Mouse (Mus musculus) hindbrain, embryonic 14.5 days (tissue): ENCODE results near the gene Megf6. TPM values are rescaled to one million over a fixed set of nuclear protein-coding genes. Genes with fewer than 3 reads are reported as not detected.

Experiments used
- ATAC-seq: fragments of 200-750 bp; cut with Nextera tagmentation; 2 replicates; pipeline ENCODE4 v1.8.0; 2017; ENCODE audit warnings: moderate number of reproducible peaks, mild to moderate bottlenecking, moderate TSS enrichment, moderate library complexity; ENCODE audit not compliant: low FRiP score
- DNase-seq: peaks from one replicate; pipeline ENCODE4 v3.0.0-alpha.2; 2015; ENCODE audit warnings: low spot score
- H3K27ac ChIP-seq: fragments of 300-500 bp; sonication (generic); 2 replicates; pipeline ENCODE4 v1.5.1; 2014; ENCODE audit warnings: mild to moderate bottlenecking, moderate library complexity
- H3K27me3 ChIP-seq: fragments of 300-500 bp; sonication (generic); 2 replicates; pipeline ENCODE4 v1.6.1; 2014; ENCODE audit warnings: mild to moderate bottlenecking, low read length, mixed read lengths; ENCODE audit not compliant: control insufficient read depth, insufficient read depth
- H3K36me3 ChIP-seq: fragments of 300-500 bp; sonication (generic); replicated peaks from 2 replicates; pipeline ENCODE4 v1.6.1; 2014; ENCODE audit not compliant: control insufficient read depth, insufficient read depth
- H3K4me1 ChIP-seq: fragments of 300-500 bp; sonication (generic); replicated peaks from 2 replicates; pipeline ENCODE4 v1.6.1; 2014; ENCODE audit warnings: antibody characterized with exemption, low read length, mixed read lengths; ENCODE audit not compliant: control insufficient read depth, insufficient read depth
- H3K4me2 ChIP-seq: fragments of 300-500 bp; sonication (generic); replicated peaks from 2 replicates; pipeline ENCODE4 v1.6.1; 2014; ENCODE audit warnings: mild to moderate bottlenecking, moderate library complexity
- H3K4me3 ChIP-seq: fragments of 300-500 bp; sonication (generic); replicated peaks from 2 replicates; pipeline ENCODE4 v1.5.1; 2014; ENCODE audit warnings: mild to moderate bottlenecking, low read length
- H3K9ac ChIP-seq: fragments of 300-500 bp; sonication (generic); 2 replicates; pipeline ENCODE4 v1.6.1; 2014
- H3K9me3 ChIP-seq: fragments of 300-500 bp; sonication (generic); 2 replicates; pipeline ENCODE4 v1.6.1; 2016; ENCODE audit warnings: low read length; ENCODE audit not compliant: control insufficient read depth
- WGBS: fragments of 180-500 bp; shearing (Covaris S2); extraction: QIAGEN DNeasy Blood & Tissue Kit; methylation state at CpG from one replicate; pipeline ENCODE4 v1.1.7; 2014; 5-methylcytosine and 5-hydroxymethylcytosine counted together
- polyA plus RNA-seq: library from polyadenylated mRNA; unstranded; fragments of >200 nt; fragmentation: Nextera tagmentation; extraction: Ambion mirVana; gene quantifications from 2 replicates; pipeline ENCODE4 v1.2.1, GENCODE M21; 2014

Gene Megf6
- polyA plus RNA-seq, 1 experiment from 2014 or later: 10.1 TPM

DNA sequence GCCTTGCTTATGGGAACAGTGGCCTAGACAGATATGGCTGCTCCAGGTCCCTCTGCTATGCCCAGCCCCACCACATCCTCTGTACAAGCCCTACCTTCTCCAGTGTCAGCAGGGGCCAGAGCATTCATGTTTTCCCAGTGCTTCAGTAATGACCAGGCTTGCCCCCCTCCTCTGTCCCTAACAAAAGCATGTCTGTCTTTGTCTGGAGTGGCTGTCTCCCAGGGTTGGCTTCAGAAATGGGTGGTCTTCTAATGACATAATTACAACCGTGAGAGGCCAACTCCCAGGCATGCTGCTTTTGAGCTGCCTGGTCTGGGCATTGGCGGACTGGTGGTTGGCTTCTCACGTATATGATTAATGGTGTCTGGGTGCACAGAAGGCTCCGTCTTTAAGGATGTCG is 31.0 kb downstream of the Megf6 start:
- Histone ChIP-seq H3K9me3 (no peaks in the 10 kb centered on the region), H3K4me3 (no peak overlapping the region), H3K27me3 (no peaks in the 10 kb centered on the region), H3K27ac (no peak overlapping the region), H3K36me3 (no peaks in the 10 kb centered on the region), H3K4me1 (peaks cover 7% of the 10 kb centered on the region; the same call in 1 of the 2 replicates), H3K4me2 (no peak overlapping the region), H3K9ac (no peak overlapping the region)
- ATAC-seq: no peak
- WGBS: 38% methylated on average over 5 of the region's 5 CpGs
- no peak for DNase-seq

DNA sequence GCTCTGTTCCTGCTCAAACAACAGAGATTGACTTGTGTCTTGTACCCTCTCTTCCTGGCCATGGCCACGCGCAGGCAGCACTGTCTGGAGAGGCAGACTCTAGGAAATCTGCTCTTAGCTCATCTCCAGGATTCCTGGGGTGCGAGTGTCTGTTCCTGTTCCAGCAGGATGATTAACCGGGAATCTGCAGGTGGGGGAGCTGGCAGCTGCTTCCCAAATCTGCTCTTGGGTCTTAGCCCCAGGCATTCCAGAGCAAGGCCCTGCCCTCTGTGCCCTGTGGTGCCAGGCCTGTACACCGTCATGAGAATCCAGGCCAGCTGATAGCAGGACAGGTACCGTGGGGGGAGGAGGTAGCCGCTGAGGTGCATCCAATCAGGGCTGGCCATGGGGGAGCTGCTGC is 34.0 kb downstream of the Megf6 start:
- H3K9ac ChIP-seq: no peak overlapping the region
- no peak for ATAC-seq
- DNase-seq: no peak
- no peaks in the 10 kb centered on the region for H3K36me3 ChIP-seq
- H3K4me3 ChIP-seq: no peak overlapping the region
- H3K4me2 ChIP-seq: no peak overlapping the region
- no peaks in the 10 kb centered on the region for H3K27me3 ChIP-seq
- no peak overlapping the region for H3K27ac ChIP-seq
- 73% methylated on average over 7 of the region's 7 CpGs for WGBS
- H3K9me3 ChIP-seq: no peaks in the 10 kb centered on the region
- H3K4me1 ChIP-seq: no peaks in the 10 kb centered on the region

DNA sequence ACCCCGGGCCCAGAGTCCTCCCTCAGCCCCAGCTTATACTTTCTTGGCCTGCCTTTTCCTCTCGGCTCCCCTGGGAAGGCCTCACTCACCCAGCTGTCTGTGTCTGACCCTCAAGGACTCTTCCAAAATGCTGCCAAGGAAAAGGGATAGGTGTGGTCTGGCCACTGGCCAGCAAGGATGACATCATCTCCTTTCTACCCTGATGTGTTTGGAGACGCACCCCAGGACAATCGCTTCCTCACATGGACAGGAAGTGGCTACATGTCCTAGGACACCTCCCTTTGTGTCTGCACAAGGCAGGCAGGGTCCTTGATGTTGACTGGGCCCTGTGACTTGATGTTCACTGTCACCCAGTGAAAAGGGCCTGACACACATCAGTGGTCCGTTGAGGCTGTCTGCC is 34.9 kb downstream of the Megf6 start:
- H3K4me2 ChIP-seq: no peak overlapping the region
- H3K27ac ChIP-seq: no peak overlapping the region
- no peak overlapping the region for H3K9ac ChIP-seq
- no peaks in the 10 kb centered on the region for H3K4me1 ChIP-seq
- 72% methylated on average over 5 of the region's 5 CpGs for WGBS
- no peaks in the 10 kb centered on the region for H3K36me3 ChIP-seq
- no peak for DNase-seq
- no peaks in the 10 kb centered on the region for H3K9me3 ChIP-seq
- H3K27me3 ChIP-seq: no peaks in the 10 kb centered on the region
- ATAC-seq: no peak
- no peak overlapping the region for H3K4me3 ChIP-seq

DNA sequence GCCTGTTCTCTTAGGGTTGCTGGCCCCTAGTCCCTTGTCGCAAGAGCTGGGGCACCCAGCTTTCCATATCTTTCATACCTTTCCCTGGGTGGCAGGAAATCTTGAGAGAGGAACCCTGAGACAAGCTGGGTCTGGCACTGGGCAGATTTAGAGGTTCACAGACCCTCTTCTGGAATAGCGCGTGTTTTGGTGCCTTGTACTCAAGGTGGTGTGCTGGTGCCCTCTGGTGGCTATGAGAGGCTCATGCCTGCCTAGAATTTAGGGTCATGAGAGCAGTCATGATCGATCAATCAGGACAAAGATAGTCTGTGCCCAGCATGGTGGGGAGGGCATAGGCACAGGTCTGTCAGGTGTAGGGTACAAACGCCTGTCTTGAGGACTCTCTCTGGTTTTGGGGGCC is 36.7 kb downstream of the Megf6 start:
- Histone ChIP-seq H3K9ac (no peak overlapping the region), H3K9me3 (no peaks in the 10 kb centered on the region), H3K4me3 (no peak overlapping the region), H3K4me2 (no peak overlapping the region), H3K27me3 (no peaks in the 10 kb centered on the region), H3K36me3 (no peaks in the 10 kb centered on the region), H3K4me1 (no peaks in the 10 kb centered on the region), H3K27ac (no peak overlapping the region)
- ATAC-seq: peak; percentile 59; the same call in 1 of the 2 replicates
- DNase-seq: peak; percentile 89
- WGBS: 15% methylated on average over 5 of the region's 5 CpGs

- Histone ChIP-seq H3K4me2 (no peak overlapping the region), H3K27me3 (no peaks in the 10 kb centered on the region), H3K27ac (no peak overlapping the region), H3K4me1 (no peaks in the 10 kb centered on the region), H3K9me3 (no peaks in the 10 kb centered on the region), H3K36me3 (no peaks in the 10 kb centered on the region), H3K4me3 (no peak overlapping the region), H3K9ac (no peak overlapping the region)
- DNase-seq (no peak), ATAC-seq (no peak)
- WGBS: 77% methylated on average over 6 of the region's 6 CpGs
Observed at GRCm38 (mm10) chr4:154209054-154209453, 38.5 kb downstream of the Megf6 start.

DNA sequence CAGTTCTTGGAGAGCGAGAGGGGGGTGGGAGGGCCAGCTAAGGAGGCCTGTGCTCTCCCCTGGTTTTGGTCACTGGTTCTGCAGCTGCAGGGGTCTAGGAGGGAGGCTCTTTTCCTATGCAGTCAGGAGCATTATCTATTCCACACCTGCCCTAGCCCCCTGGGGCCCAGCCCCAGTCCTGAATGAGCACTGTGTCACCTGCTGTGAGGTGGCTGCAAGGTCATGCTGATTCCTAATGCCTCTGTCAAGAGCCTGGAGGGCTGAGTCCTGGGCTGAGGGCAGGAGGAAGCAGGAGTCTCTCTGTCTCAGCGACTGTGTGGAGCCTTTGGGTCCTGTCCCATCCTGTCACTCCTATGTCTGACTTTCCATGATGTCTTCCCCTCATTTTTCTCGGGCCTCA is 39.3 kb downstream of the Megf6 start:
- Histone ChIP-seq H3K4me3 (no peak overlapping the region), H3K9me3 (no peaks in the 10 kb centered on the region), H3K9ac (no peak overlapping the region), H3K36me3 (no peaks in the 10 kb centered on the region), H3K4me2 (no peak overlapping the region), H3K4me1 (no peaks in the 10 kb centered on the region), H3K27ac (no peak overlapping the region), H3K27me3 (no peaks in the 10 kb centered on the region)
- no peak for DNase-seq
- no peak for ATAC-seq
- 12% methylated on average over 3 of the region's 3 CpGs for WGBS

DNA sequence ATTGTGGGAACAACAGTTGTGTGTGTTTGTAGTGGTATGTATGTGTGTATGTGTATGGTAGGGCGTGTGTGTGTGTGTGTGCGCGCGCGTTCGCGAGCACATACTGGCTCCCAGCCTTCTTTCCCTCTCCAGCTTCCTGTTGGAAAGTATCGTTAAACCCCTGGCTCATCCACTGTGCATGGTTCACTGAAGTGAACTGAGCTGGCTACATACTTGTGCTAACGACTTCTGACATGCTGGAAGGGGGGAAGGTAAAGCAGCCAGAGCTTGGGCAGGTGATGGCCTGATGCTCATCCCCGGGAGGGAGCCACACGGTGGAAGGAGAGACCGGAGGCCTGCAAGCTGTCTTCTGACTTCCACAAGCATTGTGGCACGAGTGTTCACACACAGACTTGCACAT is 40.9 kb downstream of the Megf6 start:
- no peak for DNase-seq

GRCm38 (mm10) chr4:154213586-154213985 is 43.1 kb downstream of the Megf6 start:
- H3K27me3 ChIP-seq: no peaks in the 10 kb centered on the region
- no peak overlapping the region for H3K9ac ChIP-seq
- no peak for ATAC-seq
- no peaks in the 10 kb centered on the region for H3K9me3 ChIP-seq
- no peak for DNase-seq
- no peak overlapping the region for H3K4me3 ChIP-seq
- H3K4me1 ChIP-seq: no peaks in the 10 kb centered on the region
- H3K4me2 ChIP-seq: no peak overlapping the region
- WGBS: 82% methylated on average over 7 of the region's 7 CpGs
- H3K27ac ChIP-seq: no peak overlapping the region
- H3K36me3 ChIP-seq: no peaks in the 10 kb centered on the region

More for the DNA sequence above, 40.9 kb downstream of the Megf6 start:
- H3K9ac ChIP-seq: no peak overlapping the region
- no peak overlapping the region for H3K4me2 ChIP-seq
- 84% methylated on average over 13 of the region's 13 CpGs for WGBS
- no peak for ATAC-seq
- no peaks in the 10 kb centered on the region for H3K36me3 ChIP-seq
- no peaks in the 10 kb centered on the region for H3K27me3 ChIP-seq
- H3K4me1 ChIP-seq: no peaks in the 10 kb centered on the region
- H3K27ac ChIP-seq: no peak overlapping the region
- no peak overlapping the region for H3K4me3 ChIP-seq
- no peaks in the 10 kb centered on the region for H3K9me3 ChIP-seq

GRCm38 (mm10) chr4:154214075-154214474 is 43.5 kb downstream of the Megf6 start:
- ATAC-seq (no peak), DNase-seq (no peak)
- H3K4me2 ChIP-seq: no peak overlapping the region
- H3K27ac ChIP-seq: no peak overlapping the region
- H3K9me3 ChIP-seq: no peaks in the 10 kb centered on the region
- H3K36me3 ChIP-seq: no peaks in the 10 kb centered on the region
- H3K4me3 ChIP-seq: no peak overlapping the region
- no peak overlapping the region for H3K9ac ChIP-seq
- no peaks in the 10 kb centered on the region for H3K4me1 ChIP-seq
- H3K27me3 ChIP-seq: no peaks in the 10 kb centered on the region
- 25% methylated on average over 5 of the region's 5 CpGs for WGBS

- H3K4me2 ChIP-seq: no peak overlapping the region
- no peaks in the 10 kb centered on the region for H3K4me1 ChIP-seq
- no peaks in the 10 kb centered on the region for H3K9me3 ChIP-seq
- H3K9ac ChIP-seq: no peak overlapping the region
- ATAC-seq (no peak), DNase-seq (no peak)
- WGBS: 70% methylated on average over 7 of the region's 7 CpGs
- no peak overlapping the region for H3K27ac ChIP-seq
- no peaks in the 10 kb centered on the region for H3K36me3 ChIP-seq
- no peak overlapping the region for H3K4me3 ChIP-seq
- no peaks in the 10 kb centered on the region for H3K27me3 ChIP-seq
Observed at GRCm38 (mm10) chr4:154217711-154218350, 47.3 kb downstream of the Megf6 start.
